Mouse (Mus musculus): ENCODE measurements around the gene 4930452B06Rik.

DNA sequence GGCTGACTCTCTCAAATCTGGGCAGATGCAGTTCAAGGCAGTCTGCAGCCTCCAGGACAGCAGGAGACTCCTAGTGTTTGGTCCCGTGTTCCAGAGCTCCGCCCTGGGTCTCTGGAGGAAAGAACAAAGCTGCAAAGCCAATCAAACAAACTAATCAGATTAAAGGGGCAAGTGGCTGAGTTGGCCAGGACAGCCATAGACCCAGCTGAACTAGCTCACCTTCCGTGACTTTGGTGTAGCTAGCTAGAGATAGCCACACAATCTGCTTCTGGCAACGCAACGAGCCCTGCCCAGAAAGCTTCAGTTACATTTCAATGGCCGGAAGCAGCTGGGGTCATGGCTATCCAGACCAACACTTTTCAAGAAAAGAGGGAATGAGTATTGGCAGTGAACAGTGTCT lies 44.9 kb downstream of the 4930452B06Rik start:
- TF ChIP-seq CTCF (IDR thresholded peaks at IDR 0.05) (no peak), POLR2A (IDR thresholded peaks at IDR 0.05; ENCODE audit: insufficient read depth, low read depth, low read length) (no peak)

All from heart, adult 2 months (tissue).